Mouse (Mus musculus) forebrain, postnatal 0 days (tissue): Measurements from ENCODE around the gene Plac9a. TPM values are rescaled to one million over a fixed set of nuclear protein-coding genes. Genes with fewer than 3 reads are reported as not detected.

ENCODE experiments used
- ATAC-seq: fragments of 200-750 bp; cut with Nextera tagmentation; 2 replicates; pipeline ENCODE4 v1.8.0; 2017; ENCODE audit warnings: mild to moderate bottlenecking, moderate library complexity
- DNase-seq: peaks from one replicate; pipeline ENCODE4 v3.0.0-alpha.2; 2015
- H3K27ac ChIP-seq: fragments of 300-500 bp; sonication (generic); 2 replicates; pipeline ENCODE4 v1.5.1; 2014; ENCODE audit warnings: low read depth, mild to moderate bottlenecking, antibody characterized with exemption, low read length, moderate library complexity, mixed read lengths
- H3K27me3 ChIP-seq: fragments of 300-500 bp; sonication (generic); 2 replicates; pipeline ENCODE4 v1.6.1; 2014; ENCODE audit warnings: mild to moderate bottlenecking, low read length, mixed read lengths; ENCODE audit not compliant: insufficient read depth
- H3K36me3 ChIP-seq: fragments of 300-500 bp; sonication (generic); 2 replicates; pipeline ENCODE4 v1.6.1; 2014; ENCODE audit warnings: mild to moderate bottlenecking, moderate library complexity; ENCODE audit not compliant: insufficient read depth
- H3K4me1 ChIP-seq: fragments of 300-500 bp; sonication (generic); 2 replicates; pipeline ENCODE4 v1.6.1; 2014; ENCODE audit warnings: antibody characterized with exemption; ENCODE audit not compliant: insufficient read depth
- H3K4me2 ChIP-seq: fragments of 300-500 bp; sonication (generic); 2 replicates; pipeline ENCODE4 v1.6.1; 2014; ENCODE audit warnings: low read depth, mild to moderate bottlenecking, moderate library complexity
- H3K4me3 ChIP-seq: fragments of 300-500 bp; sonication (generic); 2 replicates; pipeline ENCODE4 v1.5.1; 2014; ENCODE audit warnings: low read depth, low read length, mixed read lengths
- H3K9ac ChIP-seq: fragments of 300-500 bp; sonication (generic); 2 replicates; pipeline ENCODE4 v1.6.1; 2014; ENCODE audit warnings: mild to moderate bottlenecking
- H3K9me3 ChIP-seq: fragments of 300-500 bp; sonication (generic); 2 replicates; pipeline ENCODE4 v1.6.1; 2016; ENCODE audit warnings: low read length
- CTCF ChIP-seq: sonication (generic); IDR thresholded peaks from 2 replicates; pipeline ENCODE4 v1.5.1; 2016; ENCODE audit warnings: antibody characterized with exemption, control low read depth, low read depth
- WGBS: fragments of 180-500 bp; shearing (Covaris S2); extraction: QIAGEN DNeasy Blood & Tissue Kit; methylation state at CpG from one replicate; pipeline ENCODE4 v1.1.7; 2014; 5-methylcytosine and 5-hydroxymethylcytosine counted together
- polyA plus RNA-seq: library from polyadenylated mRNA; unstranded; fragments of >200 nt; fragmentation: Nextera tagmentation; extraction: Ambion mirVana; gene quantifications from 2 replicates; pipeline ENCODE4 v1.2.1, GENCODE M21; 2015
- total RNA-seq: library from RNA; depleted of rRNA; stranded (reverse); fragments of >200 nt; gene quantifications from 2 replicates; pipeline ENCODE4 v1.2.3, GENCODE M21; 2014

Gene Plac9a
- total and polyA plus RNA-seq, 2 experiments from 2014 or later = not detected

GRCm38 (mm10) chr14:25848237-25848636, 54.7 kb downstream of the Plac9a start:
- no peak overlapping the region for H3K9ac ChIP-seq
- WGBS = 88% methylated on average over 6 of the region's 6 CpGs
- no peak for ATAC-seq

DNA sequence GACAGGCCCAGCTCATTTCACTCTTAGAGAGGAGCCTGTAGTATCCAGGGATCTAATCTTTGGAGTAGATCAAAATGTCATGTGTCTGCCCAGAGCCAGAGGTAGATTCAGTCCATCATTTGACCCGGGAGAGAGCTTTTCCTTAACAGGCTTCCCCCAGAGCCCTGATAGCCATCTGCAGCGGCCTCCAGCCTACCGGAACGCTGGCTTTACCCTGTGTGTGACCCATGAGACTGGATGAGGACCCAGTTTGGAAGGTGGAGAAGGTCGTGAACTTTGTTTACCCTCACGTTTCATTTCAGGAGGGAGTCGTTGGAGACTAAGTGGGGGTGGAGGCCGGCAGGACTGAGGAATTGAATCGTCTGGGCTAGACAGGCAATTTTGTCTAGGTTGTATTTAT, 55.2 kb downstream of the Plac9a start:
- 69% methylated on average over 9 of the region's 9 CpGs for WGBS
- no peak for ATAC-seq
- H3K27me3 ChIP-seq = no peaks in the 10 kb centered on the region

More at GRCm38 (mm10) chr14:25848237-25848636, 54.7 kb downstream of the Plac9a start:
- Histone ChIP-seq H3K9me3 (no peaks in the 10 kb centered on the region), H3K36me3 (no peaks in the 10 kb centered on the region), H3K4me3 (no peak overlapping the region), H3K27ac (no peak overlapping the region), H3K4me1 (no peaks in the 10 kb centered on the region), H3K4me2 (no peak overlapping the region), H3K27me3 (no peaks in the 10 kb centered on the region)
- no peak for DNase-seq
- TF ChIP-seq CTCF = no peak

DNA sequence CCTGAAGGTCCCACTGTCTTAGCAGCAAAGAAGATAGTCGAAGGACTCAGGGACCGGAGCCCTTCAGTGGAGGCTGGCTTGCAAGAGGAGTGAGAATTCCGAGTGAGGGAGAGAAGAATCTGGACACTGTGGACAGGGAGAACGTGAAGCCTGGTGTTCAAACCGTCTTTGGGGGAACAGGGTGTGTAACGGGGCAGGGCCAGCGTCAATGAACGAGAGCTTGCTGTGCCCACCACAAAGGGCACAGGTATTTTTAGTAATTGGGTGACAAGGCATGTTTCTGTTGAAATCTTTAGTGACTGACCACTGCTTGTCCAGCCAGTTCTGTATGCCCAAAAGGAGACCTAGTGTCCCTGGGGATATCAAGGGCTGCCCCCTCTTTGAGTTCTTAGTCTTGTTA, 56.4 kb downstream of the Plac9a start:
- H3K4me2 ChIP-seq = no peak overlapping the region
- no peak overlapping the region for H3K9ac ChIP-seq
- no peak overlapping the region for H3K27ac ChIP-seq
- 92% methylated on average over 8 of the region's 8 CpGs for WGBS
- H3K27me3 ChIP-seq = no peaks in the 10 kb centered on the region; the same call in 1 of the 2 replicates
- no peak overlapping the region for H3K4me3 ChIP-seq
- ATAC-seq (no peak), DNase-seq (no peak)
- no peaks in the 10 kb centered on the region for H3K9me3 ChIP-seq
- H3K36me3 ChIP-seq = no peaks in the 10 kb centered on the region
- TF ChIP-seq CTCF = no peak
- H3K4me1 ChIP-seq = peaks cover 6% of the 10 kb centered on the region; the same call in 1 of the 2 replicates

More for the DNA sequence above, 55.2 kb downstream of the Plac9a start:
- Histone ChIP-seq H3K4me1 (no peaks in the 10 kb centered on the region), H3K4me3 (no peak overlapping the region), H3K9ac (no peak overlapping the region), H3K9me3 (no peaks in the 10 kb centered on the region), H3K36me3 (no peaks in the 10 kb centered on the region), H3K27ac (no peak overlapping the region), H3K4me2 (no peak overlapping the region)
- no peak for DNase-seq
- no peak for TF ChIP-seq CTCF

- H3K4me1 ChIP-seq = peaks cover 6% of the 10 kb centered on the region; the same call in 1 of the 2 replicates
- H3K27me3 ChIP-seq = no peaks in the 10 kb centered on the region; the same call in 1 of the 2 replicates
- no peak overlapping the region for H3K4me3 ChIP-seq
- H3K9ac ChIP-seq = no peak overlapping the region
- WGBS = 93% methylated on average over 6 of the region's 6 CpGs
- H3K4me2 ChIP-seq = no peak overlapping the region
- no peak for TF ChIP-seq CTCF
- H3K9me3 ChIP-seq = no peaks in the 10 kb centered on the region
- DNase-seq = no peak
- H3K27ac ChIP-seq = no peak overlapping the region
- H3K36me3 ChIP-seq = no peaks in the 10 kb centered on the region
- ATAC-seq = no peak
These were observed 57.0 kb downstream of the Plac9a start for GRCm38 (mm10) chr14:25845832-25846383.

DNA sequence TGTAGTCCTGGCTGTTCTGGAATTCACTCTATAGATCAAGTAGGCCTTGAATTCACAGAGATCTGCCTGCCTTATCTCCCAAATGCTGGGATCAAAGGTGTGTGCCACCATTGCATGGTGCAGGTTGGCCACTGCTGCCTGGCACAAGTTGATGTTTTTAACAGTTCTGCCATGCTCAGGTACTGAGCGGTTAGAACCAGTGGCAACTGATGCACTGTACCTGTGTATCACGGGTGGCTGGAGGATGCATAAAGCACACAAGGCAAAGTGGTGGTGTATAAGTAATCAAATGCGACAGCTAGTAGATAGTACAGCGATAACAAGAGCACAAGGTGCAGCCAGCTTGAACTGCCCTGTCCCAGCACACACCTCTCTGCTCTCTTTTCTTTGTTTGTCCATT, 58.5 kb downstream of the Plac9a start:
- DNase-seq (no peak), ATAC-seq (no peak)
- WGBS = 96% methylated on average over 4 of the region's 4 CpGs
- no peak overlapping the region for H3K4me3 ChIP-seq
- H3K4me2 ChIP-seq = no peak overlapping the region
- H3K9ac ChIP-seq = no peak overlapping the region
- no peak for TF ChIP-seq CTCF
- peaks cover 6% of the 10 kb centered on the region; the same call in 1 of the 2 replicates for H3K4me1 ChIP-seq
- no peaks in the 10 kb centered on the region for H3K36me3 ChIP-seq
- no peaks in the 10 kb centered on the region for H3K9me3 ChIP-seq
- H3K27ac ChIP-seq = no peak overlapping the region
- no peaks in the 10 kb centered on the region; the same call in 1 of the 2 replicates for H3K27me3 ChIP-seq

DNA sequence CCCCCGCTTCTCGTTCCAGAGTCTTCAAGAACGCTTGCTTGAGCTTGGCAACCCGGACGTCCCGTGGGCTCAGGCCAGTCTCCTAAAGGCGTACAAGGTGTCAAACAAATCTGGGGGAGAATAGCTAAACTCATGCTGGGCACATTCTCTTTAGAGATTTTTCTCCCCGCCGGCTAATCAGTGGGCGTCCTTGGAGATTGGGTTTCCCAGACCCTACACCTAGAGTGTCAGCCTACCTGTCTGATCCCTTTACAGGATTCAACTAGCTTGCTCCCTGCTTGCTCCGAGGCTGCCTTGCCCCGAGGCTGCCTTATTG, 60.3 kb downstream of the Plac9a start:
- TF ChIP-seq CTCF = no peak
- H3K27me3 ChIP-seq = no peaks in the 10 kb centered on the region; the same call in 1 of the 2 replicates
- H3K4me2 ChIP-seq = peak overlapping the region; percentile 93
- DNase-seq (no peak), ATAC-seq (no peak)
- H3K4me1 ChIP-seq = peaks cover 6% of the 10 kb centered on the region; the same call in 1 of the 2 replicates
- H3K4me3 ChIP-seq = peak overlapping the region; percentile 47
- H3K9me3 ChIP-seq = no peaks in the 10 kb centered on the region
- 2% methylated on average over 12 of the region's 12 CpGs for WGBS
- peak overlapping the region; percentile 25; the same call in 1 of the 2 replicates for H3K9ac ChIP-seq
- no peaks in the 10 kb centered on the region for H3K36me3 ChIP-seq
- no peak overlapping the region for H3K27ac ChIP-seq

GRCm38 (mm10) chr14:25841991-25842687, 60.8 kb downstream of the Plac9a start, which contains the start of gene Anxa11:
Gene Anxa11, plus strand, starts transcription at chr14:25842156.
- peak within 1 kb of the TSS; percentile 93 for H3K4me2 ChIP-seq
- H3K27ac ChIP-seq = no peak within 1 kb of the TSS
- H3K36me3 ChIP-seq = no peaks in the 10 kb centered on the region
- peak; percentile 27 for DNase-seq
- H3K9ac ChIP-seq = peak within 1 kb of the TSS; percentile 25
- H3K4me1 ChIP-seq = peaks cover 6% of the 10 kb centered on the region; the same call in 1 of the 2 replicates
- WGBS = under 1% methylated on average over 54 of the region's 54 CpGs
- H3K4me3 ChIP-seq = peak within 1 kb of the TSS; percentile 47
- peak; percentile 34; the same call in 1 of the 2 replicates for ATAC-seq
- no peak for TF ChIP-seq CTCF
- no peaks in the 10 kb centered on the region; the same call in 1 of the 2 replicates for H3K27me3 ChIP-seq
- H3K9me3 ChIP-seq = no peaks in the 10 kb centered on the region
